Mouse (Mus musculus): ENCODE data around the gene Tut7. TPM values are rescaled to one million over a fixed set of nuclear protein-coding genes. Genes with fewer than 3 reads are reported as not detected.

Tut7 gene
- total RNA-seq (2014; rRNA removed) (27.9 and 29.5 TPM in 2 replicates), polyA plus RNA-seq (2015; fragmentation: Nextera tagmentation; extraction: Ambion mirVana) (35.5 and 36.8 TPM in 2 replicates)

- Histone ChIP-seq H3K4me1 (ENCODE audit: insufficient read depth, low read length) (peaks cover 11% of the 10 kb centered on the region; the same call in 1 of the 2 replicates), H3K9ac (replicated peaks; ENCODE audit: low read length) (peak within 1 kb of the TSS; percentile 85), H3K27ac (peak within 1 kb of the TSS; percentile 90), H3K36me3 (ENCODE audit: insufficient read depth, low read length) (no peaks in the 10 kb centered on the region), H3K4me3 (ENCODE audit: low read length) (peak within 1 kb of the TSS; percentile 82), H3K4me2 (ENCODE audit: low read depth, low read length) (peak within 1 kb of the TSS; percentile 60), H3K9me3 (ENCODE audit: low read length) (no peaks in the 10 kb centered on the region), H3K27me3 (ENCODE audit: insufficient read depth, low read length) (no peaks in the 10 kb centered on the region)
- ATAC-seq (peak; percentile 98), DNase-seq (ENCODE audit: low spot score) (peak; percentile 97)
- under 1% methylated on average over 83 of the region's 100 CpGs for WGBS
- no peak for TF ChIP-seq CTCF (IDR thresholded peaks at IDR 0.05; ENCODE audit: low read depth)
Observed at GRCm38 (mm10) chr13:59822507-59823462, at the start of gene Tut7. TSS of gene Tut7 (minus strand) at chr13:59823147.

- H3K9me3 ChIP-seq (ENCODE audit: low read length), result no peaks in the 10 kb centered on the region
- no peaks in the 10 kb centered on the region for H3K36me3 ChIP-seq (ENCODE audit: insufficient read depth, low read length)
- no peaks in the 10 kb centered on the region for H3K27me3 ChIP-seq (ENCODE audit: insufficient read depth, low read length)
- H3K27ac ChIP-seq, result no peak overlapping the region
- ATAC-seq, result no peak
- no peak for TF ChIP-seq CTCF (IDR thresholded peaks at IDR 0.05; ENCODE audit: low read depth)
- DNase-seq (ENCODE audit: low spot score), result no peak
- no peak overlapping the region for H3K9ac ChIP-seq (replicated peaks; ENCODE audit: low read length)
- H3K4me3 ChIP-seq (ENCODE audit: low read length), result no peak overlapping the region
- 51% methylated on average over 7 of the region's 7 CpGs for WGBS
- no peak overlapping the region for H3K4me2 ChIP-seq (ENCODE audit: low read depth, low read length)
- H3K4me1 ChIP-seq (ENCODE audit: insufficient read depth, low read length), result no peaks in the 10 kb centered on the region
Observed at GRCm38 (mm10) chr13:59872446-59872845, 49.5 kb upstream of the Tut7 start.

- Histone ChIP-seq H3K4me1 (ENCODE audit: insufficient read depth, low read length) (no peaks in the 10 kb centered on the region), H3K27me3 (ENCODE audit: insufficient read depth, low read length) (no peaks in the 10 kb centered on the region), H3K36me3 (ENCODE audit: insufficient read depth, low read length) (no peaks in the 10 kb centered on the region), H3K9me3 (ENCODE audit: low read length) (no peaks in the 10 kb centered on the region), H3K9ac (replicated peaks; ENCODE audit: low read length) (no peak overlapping the region), H3K4me3 (ENCODE audit: low read length) (no peak overlapping the region), H3K27ac (no peak overlapping the region), H3K4me2 (ENCODE audit: low read depth, low read length) (no peak overlapping the region)
- no peak for TF ChIP-seq CTCF (IDR thresholded peaks at IDR 0.05; ENCODE audit: low read depth)
- WGBS, result 71% methylated on average over 5 of the region's 5 CpGs
- ATAC-seq, result no peak
- no peak for DNase-seq (ENCODE audit: low spot score)
Observed at GRCm38 (mm10) chr13:59870004-59870403, 47.1 kb upstream of the Tut7 start.

- no peak for ATAC-seq
- Histone ChIP-seq H3K27me3 (ENCODE audit: insufficient read depth, low read length) (no peaks in the 10 kb centered on the region), H3K27ac (no peak overlapping the region), H3K4me2 (ENCODE audit: low read depth, low read length) (no peak overlapping the region), H3K4me3 (ENCODE audit: low read length) (no peak overlapping the region), H3K9me3 (ENCODE audit: low read length) (no peaks in the 10 kb centered on the region), H3K36me3 (ENCODE audit: insufficient read depth, low read length) (no peaks in the 10 kb centered on the region), H3K9ac (replicated peaks; ENCODE audit: low read length) (no peak overlapping the region), H3K4me1 (ENCODE audit: insufficient read depth, low read length) (no peaks in the 10 kb centered on the region)
- peak; percentile 42 for TF ChIP-seq CTCF (IDR thresholded peaks at IDR 0.05; ENCODE audit: low read depth)
- peak; percentile 37 for DNase-seq (ENCODE audit: low spot score)
- WGBS, result 72% methylated on average over 9 of the region's 9 CpGs
Observed at GRCm38 (mm10) chr13:59868011-59868649, 45.2 kb upstream of the Tut7 start.

GRCm38 (mm10) chr13:59867103-59867502 is 44.2 kb upstream of the Tut7 start:
- no peaks in the 10 kb centered on the region for H3K9me3 ChIP-seq (ENCODE audit: low read length)
- no peak for TF ChIP-seq CTCF (IDR thresholded peaks at IDR 0.05; ENCODE audit: low read depth)
- H3K4me2 ChIP-seq (ENCODE audit: low read depth, low read length), result no peak overlapping the region
- H3K9ac ChIP-seq (replicated peaks; ENCODE audit: low read length), result no peak overlapping the region
- H3K4me1 ChIP-seq (ENCODE audit: insufficient read depth, low read length), result no peaks in the 10 kb centered on the region
- H3K27ac ChIP-seq, result no peak overlapping the region
- no peak for DNase-seq (ENCODE audit: low spot score)
- no peaks in the 10 kb centered on the region for H3K27me3 ChIP-seq (ENCODE audit: insufficient read depth, low read length)
- H3K4me3 ChIP-seq (ENCODE audit: low read length), result no peak overlapping the region
- WGBS, result 84% methylated on average over 7 of the region's 7 CpGs
- ATAC-seq, result no peak
- no peaks in the 10 kb centered on the region for H3K36me3 ChIP-seq (ENCODE audit: insufficient read depth, low read length)

GRCm38 (mm10) chr13:59859515-59859914 is 36.6 kb upstream of the Tut7 start:
- Histone ChIP-seq H3K4me1 (ENCODE audit: insufficient read depth, low read length) (no peaks in the 10 kb centered on the region), H3K36me3 (ENCODE audit: insufficient read depth, low read length) (no peaks in the 10 kb centered on the region), H3K9me3 (ENCODE audit: low read length) (no peaks in the 10 kb centered on the region), H3K4me2 (ENCODE audit: low read depth, low read length) (no peak overlapping the region), H3K9ac (replicated peaks; ENCODE audit: low read length) (no peak overlapping the region), H3K4me3 (ENCODE audit: low read length) (no peak overlapping the region), H3K27me3 (ENCODE audit: insufficient read depth, low read length) (no peaks in the 10 kb centered on the region), H3K27ac (no peak overlapping the region)
- TF ChIP-seq CTCF (IDR thresholded peaks at IDR 0.05; ENCODE audit: low read depth), result no peak
- peak; percentile 23 for DNase-seq (ENCODE audit: low spot score)
- WGBS, result 59% methylated on average over 7 of the region's 7 CpGs
- no peak for ATAC-seq
